Mouse (Mus musculus) T-helper 2 cell (primary cell): ENCODE measurements around the gene Trim61.
"Not testable (repeated sequence)": the region's sequence is repeated elsewhere in the genome, so short reads cannot be mapped to it uniquely, and the experiment has no call there.

Source experiments
- in situ Hi-C: fragments of 300-600 bp; cut with MboI, MseI; formaldehyde crosslinking; loops from one replicate; pipeline ENCODE4 v1.15.1; 2025; ENCODE audit warnings: high pct_unique_total_duplicates

Trim61 gene

DNA sequence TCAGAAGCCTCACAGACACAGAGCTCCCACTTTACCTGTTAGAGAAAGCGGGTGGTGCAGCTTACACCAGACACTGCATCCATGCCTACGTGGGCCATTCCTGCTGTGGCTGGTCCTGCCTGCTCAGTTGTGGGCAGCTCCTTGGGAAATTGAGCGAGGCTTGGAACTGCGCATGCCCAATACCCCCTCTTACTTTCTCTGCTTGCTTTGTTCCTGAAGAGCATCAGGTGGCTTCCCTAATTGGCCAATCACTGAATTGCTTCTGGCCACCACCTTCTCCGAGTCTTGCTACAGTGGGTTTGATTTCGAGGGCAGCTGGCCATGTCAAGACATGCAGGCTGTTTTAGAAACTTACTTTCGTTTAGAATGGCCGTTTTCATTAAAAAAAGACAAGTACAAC lies at the start of gene Trim61, which contains the start of gene Trim60:
Gene Trim61 (minus strand): TSS at position 101 of the 400 bp plus-strand sequence.
Gene Trim60 (minus strand): TSS at position 162 of the 400 bp plus-strand sequence.
- in situ Hi-C loops: no loop called here

DNA sequence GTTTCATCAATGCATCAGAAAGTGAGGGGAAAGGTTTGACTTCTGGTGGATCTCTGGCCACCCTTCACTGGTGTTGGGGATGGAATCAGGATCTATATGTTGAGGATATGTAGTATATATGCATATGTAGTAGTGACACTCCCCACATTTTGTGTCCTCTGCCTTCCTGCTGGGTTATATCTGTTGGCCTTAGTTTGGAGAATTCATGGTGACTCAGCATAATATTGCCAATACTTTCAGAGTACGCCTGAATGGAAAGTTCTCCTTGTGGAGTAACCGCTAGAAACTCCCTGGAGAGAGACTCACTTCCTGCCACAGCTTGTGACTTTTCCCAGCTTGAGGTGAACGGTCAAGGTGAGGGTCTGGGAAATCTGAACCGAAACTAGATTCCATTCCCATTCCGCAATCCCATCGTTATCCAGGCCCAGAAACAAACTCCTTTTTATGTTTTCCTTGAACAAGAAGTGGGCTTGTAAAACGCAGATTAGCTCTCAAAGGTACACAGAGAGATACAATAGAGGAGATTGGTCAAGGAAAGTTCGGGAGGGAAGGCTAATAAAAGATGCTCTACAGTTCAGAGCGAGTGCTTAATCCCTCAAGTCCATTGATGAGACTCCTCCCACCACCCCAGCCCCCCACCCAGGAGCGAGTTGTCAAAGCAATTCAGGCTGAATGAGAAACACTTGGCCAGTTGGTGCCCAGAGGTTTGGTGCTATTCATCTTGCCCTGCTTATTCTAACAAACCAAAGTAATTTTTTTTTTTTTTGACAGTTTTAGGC lies 49.6 kb upstream of the Trim61 start:
- in situ Hi-C loops: no loop called here

DNA sequence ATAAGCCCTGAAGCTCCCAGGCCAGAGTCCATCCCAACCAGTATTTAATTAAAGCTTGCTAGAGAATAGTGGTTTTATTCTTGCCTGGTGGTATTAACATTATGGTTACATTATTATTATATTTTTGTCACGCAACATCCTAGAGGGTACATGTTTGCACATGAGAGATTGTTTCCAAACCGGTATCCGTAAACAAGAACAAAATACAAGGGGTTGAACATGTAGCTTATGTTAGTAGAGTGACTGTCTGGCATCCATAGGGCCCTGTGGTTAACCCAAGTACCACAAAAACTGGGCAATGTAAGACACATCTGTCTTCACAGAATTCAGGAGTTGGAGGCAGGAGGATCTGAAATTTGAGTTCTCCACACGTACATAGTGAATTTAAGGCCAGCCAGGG lies 48.7 kb upstream of the Trim61 start:
- in situ Hi-C loops: no loop called here

DNA sequence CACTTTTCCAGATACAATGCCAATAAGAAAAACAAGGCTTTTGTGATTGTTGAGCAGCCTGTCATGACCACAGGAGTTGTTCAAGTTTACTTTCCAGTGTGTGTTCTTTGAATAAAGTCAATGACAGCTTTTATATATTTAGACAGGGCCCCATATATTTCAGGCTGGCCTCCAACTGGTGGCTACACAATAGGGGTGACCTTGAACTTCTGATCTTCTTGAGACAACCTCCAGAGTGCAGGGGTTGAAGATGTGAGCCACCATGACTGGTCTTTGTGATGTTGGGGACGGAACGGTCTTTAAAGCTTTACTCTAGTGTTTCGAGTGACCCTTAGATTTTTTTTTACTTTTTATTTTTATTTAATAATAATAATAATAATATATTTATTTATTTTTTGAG lies 47.3 kb upstream of the Trim61 start:
- in situ Hi-C loops: no loop called here

DNA sequence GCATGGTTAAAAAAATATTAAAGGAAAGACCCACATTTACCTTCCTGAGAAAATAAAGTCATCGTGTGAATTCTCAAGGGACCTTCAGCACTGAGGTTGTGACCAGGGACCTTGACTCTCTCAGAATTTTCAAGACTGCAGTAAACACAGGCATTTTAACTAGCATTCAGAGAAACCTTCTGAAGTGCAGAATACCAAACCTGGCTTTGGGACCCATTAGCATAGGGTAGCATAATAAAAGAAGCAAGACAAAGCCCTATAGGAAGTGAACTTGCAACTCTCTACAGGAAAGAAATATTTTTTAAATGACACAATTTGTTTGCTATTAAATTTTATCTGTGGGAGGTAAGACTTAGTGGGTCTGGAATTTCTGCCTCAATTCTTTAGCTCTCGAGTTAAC lies 45.7 kb upstream of the Trim61 start:
- in situ Hi-C loops: no loop called here

DNA sequence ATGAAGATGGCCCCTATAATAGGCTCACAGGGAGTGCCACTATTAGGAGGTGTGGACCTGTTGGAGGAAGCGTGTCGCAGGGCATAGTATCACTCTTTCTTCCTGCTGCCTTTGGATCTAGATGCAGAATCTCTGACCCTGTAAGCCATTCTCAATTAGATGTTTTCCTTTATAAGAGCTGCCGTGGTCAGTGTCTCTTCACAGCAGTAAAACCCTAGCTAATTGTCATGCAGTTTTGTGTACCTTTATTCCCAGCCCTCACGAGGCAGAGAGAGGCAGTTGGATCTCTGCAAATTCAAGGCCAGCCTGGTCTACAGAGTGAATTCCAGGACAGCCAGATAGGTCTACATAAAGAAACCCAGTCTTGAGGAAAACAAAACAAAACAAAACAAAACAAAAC lies 43.9 kb upstream of the Trim61 start:
- in situ Hi-C loops: no loop called here

DNA sequence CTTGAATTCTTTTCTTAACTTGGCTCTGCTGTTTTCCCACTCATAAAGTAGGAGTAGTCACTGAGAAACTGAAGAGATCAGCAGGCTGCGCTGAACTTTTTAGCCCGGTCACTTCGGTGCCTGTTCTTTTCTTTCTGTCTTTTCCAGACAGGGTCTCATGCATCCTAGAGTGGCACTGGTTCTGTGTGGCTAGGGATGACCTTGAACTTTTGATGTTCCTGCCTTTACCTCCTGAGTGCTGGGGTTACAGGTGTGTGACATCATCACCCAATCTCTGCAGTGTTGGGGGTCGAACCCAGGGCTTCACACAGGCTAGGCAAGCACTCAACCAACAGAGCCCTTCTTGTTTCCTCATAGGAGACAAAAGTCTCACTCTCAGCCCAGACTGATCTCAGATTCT lies 38.4 kb upstream of the Trim61 start:
- in situ Hi-C loops: no loop called here

DNA sequence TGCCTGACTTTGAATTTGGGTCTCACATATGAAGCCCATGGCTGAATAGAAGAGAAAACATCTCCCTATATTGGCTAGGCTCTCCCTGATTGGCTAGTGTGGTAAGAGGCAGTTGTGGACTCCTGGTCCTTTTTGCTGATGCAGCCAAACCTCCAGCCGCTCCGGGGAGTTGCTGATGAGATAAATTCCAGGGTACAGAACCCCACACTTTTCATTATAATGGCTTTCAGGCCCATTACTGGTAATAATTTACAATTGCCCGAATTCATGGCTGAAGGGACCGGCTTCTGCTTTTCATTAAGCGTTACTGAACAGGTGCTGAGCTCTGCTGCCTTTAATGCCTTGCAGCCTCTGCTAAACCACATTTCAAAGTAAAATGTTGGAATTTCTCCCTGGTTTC lies 35.6 kb upstream of the Trim61 start:
- in situ Hi-C loops: no loop called here

DNA sequence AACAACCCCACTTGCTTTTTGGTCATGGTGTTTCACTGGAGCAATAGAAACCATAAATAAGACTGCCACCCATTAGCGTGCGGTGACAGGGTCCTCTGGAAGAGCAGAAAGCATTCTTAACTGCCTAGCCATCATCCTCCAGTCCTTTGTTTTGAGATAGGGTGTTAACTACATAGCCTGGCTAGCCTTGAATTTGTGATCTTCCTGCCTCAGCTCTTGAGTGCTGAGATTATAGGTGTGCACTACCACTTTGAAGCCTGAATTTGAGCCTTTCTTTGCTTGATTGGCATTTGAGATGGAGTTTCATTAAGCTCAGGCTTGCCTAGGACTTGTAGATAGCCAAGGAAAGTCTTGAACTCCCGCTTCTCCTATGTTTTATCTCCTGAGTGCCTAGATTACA lies 35.2 kb upstream of the Trim61 start:
- in situ Hi-C loops: no loop called here

DNA sequence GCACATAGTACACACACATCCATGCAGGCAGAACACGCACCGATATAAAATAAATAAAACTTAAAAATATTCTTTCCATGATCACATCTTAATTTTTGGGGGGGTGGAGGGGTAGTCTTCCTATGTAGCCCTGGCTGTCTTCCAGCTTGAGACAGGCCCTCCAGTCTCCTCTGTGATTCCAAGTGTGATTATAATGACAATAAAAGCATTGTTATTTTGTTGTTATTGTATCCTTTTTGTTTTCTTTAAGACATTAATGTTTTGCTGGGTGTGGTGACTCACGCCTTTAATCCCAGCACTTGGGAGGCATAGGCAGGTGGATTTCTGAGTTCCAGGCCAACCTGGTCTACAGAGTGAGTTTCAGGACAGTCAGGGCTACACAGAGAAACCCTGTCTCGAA lies 29.5 kb upstream of the Trim61 start:
- in situ Hi-C loops: no loop called here

DNA sequence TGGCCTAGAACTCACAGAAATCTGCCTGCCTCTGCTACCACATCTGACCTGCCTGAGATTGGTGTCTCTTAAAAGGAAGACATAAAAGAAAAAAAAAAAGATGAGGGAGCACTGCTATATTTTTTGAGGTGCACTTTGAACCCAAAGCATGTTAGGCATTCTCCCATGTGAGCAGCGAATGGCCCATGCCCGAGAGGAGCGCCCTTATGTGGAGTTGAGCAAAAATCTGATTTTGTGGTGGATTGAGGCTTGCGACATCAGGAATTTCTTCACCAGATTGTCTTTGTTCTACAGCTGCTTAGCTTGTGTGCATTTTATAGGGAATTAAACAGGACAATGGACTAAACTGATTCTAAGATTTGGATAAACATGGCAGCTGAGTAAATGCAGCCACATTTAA lies 28.9 kb upstream of the Trim61 start:
- in situ Hi-C loops: no loop called here

DNA sequence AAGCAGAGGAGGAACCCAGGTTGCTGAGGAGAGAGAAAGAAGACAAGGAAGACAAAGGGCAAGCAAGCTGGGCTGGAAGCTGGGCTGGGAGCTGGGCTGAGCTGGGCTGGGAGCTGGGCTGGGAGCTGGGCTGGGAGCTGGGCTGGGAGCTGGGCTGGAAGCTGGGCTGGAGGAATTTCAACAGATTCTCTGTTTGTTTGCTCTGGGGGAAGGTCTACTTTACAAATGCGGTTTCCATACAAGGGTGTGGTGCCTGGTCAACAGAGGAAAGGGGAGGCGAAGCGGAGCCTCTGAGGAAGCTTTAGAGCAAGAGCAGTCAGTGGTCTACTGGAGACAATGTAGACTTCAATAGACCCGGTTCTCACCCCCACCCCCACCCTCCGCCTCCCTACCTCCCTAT lies 28.2 kb upstream of the Trim61 start:
- in situ Hi-C loops: no loop called here

DNA sequence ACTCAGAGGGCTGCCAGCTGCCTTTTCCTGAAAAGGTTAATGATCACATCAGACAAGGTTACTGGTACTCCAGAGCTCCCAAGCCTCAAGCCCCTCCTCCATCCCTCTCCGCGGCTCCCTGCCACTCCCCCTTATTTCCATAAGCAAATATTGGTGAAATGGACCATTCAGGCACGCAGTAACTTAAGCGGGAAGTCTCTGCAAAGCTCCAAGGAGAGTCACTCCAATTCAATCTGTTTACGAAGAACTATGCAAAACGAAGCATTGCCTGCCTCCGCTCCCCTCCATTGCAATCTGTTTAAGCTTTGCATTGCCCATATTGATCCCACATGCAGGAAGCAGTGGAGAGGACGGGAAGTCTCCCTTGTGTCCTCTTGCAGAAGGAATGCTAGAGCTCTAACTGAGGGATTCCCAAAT lies 18.8 kb upstream of the Trim61 start, which contains the start of gene Apela:
Gene Apela (minus strand): TSS at position 220 of the 417 bp plus-strand sequence.
- in situ Hi-C loops: no loop called here

DNA sequence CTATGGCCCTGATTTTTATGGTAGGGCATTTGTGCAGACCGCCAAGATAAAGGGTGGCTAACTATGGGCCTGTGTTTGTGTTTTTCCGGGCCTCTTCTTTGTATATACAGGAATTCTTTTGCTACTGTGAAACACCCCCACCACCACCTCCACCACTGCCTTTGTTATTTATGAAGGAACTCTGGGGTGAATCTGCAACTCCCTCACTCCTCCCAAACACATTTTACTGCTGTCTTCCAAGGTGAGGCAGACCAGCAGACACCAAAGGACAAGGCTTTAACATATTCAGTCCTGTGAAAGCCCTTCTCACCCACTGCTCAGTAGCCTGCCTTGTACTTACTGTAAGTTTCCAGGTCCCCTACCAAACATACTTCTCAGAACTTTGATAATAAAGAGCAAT lies 15.8 kb upstream of the Trim61 start:
- in situ Hi-C loops: no loop called here

DNA sequence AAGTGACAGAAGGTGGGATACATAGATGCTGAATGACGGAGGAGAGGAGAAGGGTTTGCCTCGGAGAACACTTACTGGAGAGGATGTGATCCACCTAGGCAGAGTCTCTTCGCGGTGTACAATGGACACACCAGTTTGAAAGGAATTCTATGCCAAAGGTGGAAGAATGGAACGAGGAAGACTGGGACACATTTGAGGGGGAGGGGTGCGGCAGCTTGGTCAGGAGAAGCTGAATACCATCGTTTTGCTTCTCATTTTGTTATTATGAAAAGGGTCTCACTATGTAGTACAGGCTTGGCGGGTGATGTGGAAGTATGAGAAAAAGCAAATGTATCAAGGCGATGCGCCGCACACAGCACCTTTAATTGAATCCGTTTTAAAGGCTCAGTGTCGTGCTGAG lies 14.7 kb upstream of the Trim61 start:
- in situ Hi-C loops: no loop called here

DNA sequence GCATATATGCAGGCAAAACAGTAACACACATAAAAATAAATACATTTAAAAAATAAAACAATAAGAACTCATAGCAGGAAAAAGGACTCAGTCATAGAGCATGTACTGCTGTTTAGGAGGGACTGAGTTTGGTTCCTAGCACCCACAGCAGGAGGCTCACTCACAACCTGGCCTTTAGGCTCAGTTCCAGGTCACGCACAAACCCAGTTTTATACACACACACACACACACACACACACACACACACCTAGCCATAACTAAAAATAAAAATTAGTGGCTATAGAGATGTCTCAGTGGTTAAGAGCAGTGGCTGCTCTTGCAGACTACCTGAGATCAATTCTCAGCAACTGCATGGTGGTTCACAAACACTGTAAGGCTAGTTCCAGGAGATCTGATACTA lies 13.8 kb upstream of the Trim61 start:
- in situ Hi-C loops: no loop called here

DNA sequence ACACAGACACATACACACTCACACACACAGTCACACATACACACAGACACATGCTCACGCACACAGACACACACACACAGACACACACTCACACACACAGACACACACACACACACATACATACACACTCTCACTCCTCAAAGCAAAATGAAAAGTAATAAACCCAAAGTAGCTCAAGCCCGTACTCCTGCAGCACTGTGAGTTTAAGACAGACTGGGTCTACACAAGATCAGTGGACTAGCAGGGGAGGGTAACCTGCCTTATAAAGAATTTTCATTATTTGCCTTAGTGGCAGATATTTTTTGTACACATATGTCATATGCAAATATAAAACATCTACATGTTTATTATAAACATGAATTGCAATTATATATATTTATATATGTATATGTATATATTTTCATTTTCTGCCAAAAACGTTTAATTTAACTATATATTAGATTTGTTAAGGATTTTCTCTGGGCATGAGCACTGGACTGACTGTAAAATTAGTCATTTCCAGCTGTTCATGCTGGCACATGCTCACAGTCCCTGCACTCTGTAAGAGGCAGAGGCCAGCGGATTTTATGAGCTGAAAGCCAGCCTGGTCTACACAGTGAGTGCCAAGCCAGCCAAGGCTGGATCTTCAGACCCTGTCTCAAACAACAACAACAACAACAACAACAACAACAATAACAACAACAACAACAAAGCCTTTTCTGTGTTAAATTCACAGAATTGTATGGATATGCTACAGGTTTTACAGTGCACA lies 12.6 kb upstream of the Trim61 start:
- in situ Hi-C loops: no loop called here

DNA sequence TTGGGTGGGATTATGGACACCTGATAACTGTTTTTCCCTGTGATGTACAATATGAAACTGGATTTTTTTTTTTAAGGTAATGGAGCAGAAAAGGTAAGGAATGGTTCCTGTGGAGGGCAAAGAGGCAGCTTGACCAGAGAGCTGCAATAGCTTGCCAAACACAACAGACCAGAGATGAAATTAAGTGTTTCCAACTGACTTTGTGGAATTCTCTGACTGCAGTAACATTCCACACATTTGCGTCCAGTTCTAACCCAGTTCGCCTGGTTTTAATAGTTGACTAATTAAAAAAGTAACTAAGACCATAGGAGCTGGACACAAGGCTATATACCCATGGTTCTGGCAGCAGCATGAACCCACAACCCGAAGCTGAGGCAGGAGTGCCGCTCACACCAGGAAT lies 11.5 kb upstream of the Trim61 start:
- in situ Hi-C loops: no loop called here

DNA sequence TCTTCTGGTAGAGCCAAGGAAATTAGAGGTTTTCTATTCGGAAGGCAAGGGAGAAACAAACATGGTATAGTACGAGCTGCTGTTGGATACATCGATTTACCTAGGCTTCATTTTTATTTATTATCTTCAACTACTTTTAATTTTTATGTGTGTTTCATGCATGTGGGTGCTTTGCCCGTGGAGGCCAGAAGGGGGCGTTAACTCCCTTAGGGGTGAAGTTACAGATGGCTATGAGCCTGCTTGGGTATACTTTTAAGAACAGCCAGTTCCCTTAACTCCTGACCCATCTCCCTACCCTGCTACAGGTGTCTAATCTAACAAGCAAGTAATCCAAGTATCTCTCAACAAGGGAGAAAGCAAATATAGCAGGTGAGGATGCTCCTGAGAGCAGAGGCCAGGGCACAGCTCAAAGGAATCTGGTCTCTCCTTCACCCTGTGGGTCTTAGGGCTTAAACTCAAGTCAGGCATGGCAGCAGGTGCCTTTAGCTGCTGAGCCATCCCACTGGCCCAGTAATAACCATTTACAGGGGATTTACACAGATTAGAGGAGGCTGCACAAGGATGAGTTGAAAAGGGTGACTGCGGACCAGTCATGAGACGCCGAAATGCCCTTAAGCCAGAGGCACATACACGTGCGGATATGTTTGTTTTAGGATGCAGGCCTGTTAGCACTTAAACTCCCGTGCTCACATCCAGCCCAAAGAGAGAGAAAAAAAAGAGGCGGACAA lies 10.8 kb upstream of the Trim61 start:
- in situ Hi-C loops: no loop called here

DNA sequence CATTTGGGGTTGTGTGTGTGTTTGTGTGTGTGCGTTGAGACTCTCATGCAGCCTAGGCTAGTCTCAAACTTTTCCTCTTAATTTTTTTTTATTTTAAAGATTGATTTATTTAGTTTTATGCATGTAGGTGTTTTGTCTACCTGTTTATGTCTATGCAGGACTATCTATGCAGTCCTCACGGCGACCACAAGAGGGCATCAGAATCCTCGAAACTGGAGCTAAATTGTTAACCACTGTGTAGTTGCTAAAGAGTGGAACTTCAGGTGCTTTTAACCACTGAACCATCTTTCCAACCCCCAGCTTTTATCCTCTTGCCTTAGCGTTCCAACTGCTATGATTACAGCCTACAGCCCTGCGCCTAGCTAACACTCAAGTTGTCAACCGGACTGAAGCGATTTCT lies 4.2 kb upstream of the Trim61 start:
- in situ Hi-C loops: no loop called here

DNA sequence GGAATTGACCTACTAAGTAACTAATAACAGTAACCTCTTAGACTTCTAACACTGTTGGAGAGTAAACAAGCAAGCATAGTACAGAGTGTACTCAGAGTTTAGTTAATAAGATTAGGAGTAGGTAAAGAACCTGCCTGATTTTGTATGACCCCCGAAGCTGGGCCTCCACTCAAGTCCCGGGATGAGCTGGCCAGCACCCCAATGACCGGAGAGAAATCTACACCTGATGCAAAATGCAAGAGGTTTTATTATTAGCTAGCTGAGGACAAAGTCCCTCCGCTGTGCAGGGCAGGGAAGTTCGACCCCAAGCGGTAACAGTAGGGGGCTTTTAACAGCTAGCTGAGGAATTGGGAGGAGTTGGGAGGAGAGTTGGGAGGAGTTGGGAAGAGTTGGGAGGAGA lies 10.7 kb downstream of the Trim61 start:
- in situ Hi-C loops: not testable (repeated sequence)

DNA sequence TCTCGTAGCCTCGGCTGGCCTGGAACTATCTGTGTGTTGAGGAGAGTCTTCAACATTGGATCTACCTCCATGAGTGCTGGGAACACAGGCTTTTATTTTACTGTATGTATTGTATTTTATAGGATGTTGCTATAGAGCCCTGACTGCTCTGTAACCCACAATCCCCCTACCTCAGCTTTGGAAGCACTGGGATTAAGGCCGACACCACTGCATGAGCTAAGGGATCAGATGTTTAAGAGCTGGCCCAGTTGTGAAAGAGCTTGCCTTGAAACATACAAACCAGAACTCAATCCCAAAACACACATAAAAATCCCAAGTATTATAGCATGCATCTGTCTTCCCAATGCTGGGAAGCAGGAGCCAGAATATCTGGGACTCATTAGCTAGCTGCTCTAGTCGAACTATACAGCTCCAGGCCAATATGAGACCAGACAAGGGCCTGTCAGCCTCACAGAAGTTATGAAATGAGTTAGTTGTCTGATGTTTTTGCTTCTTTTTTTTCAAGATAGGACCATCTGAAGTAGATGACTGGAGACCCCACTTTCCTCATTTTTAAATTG lies 19.4 kb downstream of the Trim61 start:
- in situ Hi-C loops: no loop called here
